Mouse (Mus musculus) spleen, adult 2 months (tissue): Measurements from ENCODE around the gene Socs1.

Experiments
- CTCF ChIP-seq: fragments of 200-500 bp; IDR thresholded peaks from 2 replicates; pipeline ENCODE4 v1.5.1; 2011; ENCODE audit warnings: mild to moderate bottlenecking, inconsistent platforms; ENCODE audit not compliant: insufficient read depth, insufficient read length, insufficient replicate concordance; ENCODE audit errors: extremely low read depth
- POLR2A ChIP-seq: fragments of 200-500 bp; IDR thresholded peaks from 2 replicates; pipeline ENCODE4 v1.6.1; 2011; ENCODE audit warnings: low read depth, low read length, inconsistent platforms

DNA sequence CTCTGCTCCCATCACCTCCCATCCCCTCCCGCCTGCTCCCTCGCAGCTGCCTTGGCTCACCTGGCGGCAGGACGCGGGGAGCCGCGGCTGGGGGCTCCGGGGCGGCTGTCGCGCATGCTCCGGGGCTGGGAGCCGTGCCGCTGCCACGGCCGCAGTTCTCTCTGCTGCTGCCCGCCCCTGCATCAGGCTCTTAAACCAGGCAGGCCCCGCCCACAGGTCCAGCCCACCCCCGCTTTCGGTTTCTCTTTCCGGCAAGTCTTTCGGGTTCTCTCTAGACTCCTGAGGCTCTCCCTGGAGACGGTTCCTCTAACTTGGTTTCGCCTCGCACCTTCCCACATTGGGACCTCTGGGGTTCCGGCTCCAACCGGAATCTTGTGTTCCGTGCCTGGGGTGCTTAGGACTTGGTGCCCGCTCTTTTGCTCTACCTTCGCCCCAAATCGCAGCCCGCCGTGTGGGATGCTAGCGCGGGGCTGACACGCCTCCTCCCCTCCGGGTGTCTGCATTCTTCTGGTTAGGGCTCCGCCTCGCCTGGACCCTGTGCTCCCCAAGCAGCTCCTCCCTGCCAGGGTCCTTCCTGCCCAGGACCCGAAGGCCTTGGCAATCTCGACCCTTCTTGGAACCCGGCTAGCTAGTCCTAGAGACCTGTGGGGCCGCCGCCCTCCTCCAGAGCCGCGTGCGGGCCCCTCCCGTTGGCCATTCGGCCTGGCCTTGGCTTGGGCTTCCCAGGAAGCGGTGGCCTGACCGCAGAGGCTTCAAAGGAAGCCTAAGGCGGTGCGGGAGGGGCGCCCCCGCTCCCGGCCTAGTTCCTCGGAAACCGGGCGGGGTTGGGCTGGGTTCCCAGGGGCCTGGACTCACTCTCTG, at the start of gene Socs1:
- no peak; the same call in 1 of the 2 replicates for TF ChIP-seq CTCF
- TF ChIP-seq POLR2A = peak; percentile 97
